Mouse (Mus musculus): ENCODE results near the gene Mrpl9.

Gene Mrpl9

DNA sequence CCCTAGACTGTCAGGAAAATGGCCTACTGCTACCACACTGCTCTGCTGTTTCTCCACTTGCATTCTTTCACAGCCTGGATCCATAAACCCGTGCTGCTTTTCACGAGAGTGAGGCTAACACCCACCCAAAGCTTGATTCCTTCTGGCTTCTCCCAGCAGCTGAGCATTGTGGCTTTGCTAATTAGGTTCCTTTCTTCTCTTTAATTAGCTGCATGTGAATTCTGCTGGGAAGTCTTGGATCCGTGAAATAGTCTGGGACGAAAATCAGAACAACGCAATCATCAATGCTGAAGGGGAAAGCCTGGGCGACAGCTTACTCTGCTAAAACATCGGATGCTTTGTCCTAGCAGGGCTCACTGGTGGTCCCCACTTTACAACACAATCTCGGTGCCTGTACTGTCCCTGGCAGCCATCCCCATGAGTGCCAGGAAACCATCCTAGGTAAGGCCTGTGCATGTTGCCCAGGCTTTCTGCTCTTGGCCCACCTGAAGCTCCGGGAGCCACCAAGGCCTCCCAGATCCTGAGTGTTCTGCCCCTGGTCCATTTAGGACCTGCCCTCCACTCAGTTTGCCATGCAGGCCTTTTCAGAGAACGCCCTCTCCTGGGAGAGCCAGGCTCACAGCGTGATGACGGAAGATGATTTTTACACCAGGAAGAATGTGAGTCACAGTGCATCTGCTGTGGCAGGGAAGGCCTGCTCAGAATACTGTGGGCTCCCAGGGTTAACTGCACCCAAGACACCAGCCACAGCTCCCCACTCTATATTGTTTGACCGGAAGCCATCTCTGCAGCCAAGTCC is 22.7 kb downstream of the Mrpl9 start:
- no peak for DNase-seq (ENCODE audit: low spot score)

DNA sequence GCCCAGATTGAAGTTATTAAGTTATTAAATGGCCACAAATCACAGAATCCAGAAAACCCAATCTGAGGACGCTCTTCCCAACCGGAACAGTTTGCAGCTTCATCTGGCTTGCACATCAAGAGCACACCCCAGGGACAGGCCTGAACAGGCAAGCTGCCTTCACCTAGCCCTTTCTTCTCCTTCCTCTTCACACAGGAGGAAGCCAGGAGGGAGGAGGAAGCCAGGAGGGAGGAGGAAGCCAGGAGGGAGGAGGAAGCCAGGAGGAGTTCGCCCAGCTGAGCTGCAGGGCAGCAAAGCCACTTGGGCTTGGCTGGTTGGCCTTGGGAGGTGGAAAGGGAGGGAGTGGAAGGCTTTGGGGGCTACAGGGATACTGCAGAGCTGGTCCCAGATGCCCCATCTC is 25.8 kb downstream of the Mrpl9 start:
- peak; percentile 70 for DNase-seq (ENCODE audit: low spot score)

DNA sequence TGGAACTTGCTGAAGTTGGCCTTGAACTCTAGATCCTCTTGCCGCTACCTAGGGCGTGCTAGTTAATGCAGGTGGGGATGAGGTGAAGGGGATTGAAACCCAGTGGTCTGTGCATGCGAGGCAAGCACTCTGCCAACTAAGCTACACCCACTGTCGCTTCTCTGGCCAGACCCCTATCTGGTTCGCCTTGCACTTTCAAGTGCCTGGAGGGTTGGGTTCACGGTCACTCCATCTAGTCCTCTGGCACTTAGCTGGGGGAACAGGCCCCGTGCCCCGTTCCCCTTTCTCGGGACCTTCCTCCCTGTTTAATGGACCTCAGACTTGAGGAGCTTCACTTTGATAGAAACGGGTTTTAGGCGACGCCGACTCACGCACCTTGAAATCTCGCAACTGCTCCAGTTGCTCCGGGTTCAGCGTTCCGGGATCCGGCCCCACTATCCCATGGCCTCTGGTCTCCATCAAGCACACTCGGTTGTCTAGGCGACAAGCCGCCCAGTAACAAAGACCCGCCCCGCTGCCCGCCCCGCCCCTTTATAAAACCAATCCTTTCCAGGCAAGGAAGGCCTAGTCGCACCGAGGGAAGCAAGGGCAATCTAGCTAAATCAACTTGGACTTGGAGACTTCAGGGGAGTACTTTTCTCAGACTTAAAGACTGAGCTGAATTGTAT is 29.5 kb downstream of the Mrpl9 start:
- peak; percentile 30 for DNase-seq (ENCODE audit: low spot score)

DNA sequence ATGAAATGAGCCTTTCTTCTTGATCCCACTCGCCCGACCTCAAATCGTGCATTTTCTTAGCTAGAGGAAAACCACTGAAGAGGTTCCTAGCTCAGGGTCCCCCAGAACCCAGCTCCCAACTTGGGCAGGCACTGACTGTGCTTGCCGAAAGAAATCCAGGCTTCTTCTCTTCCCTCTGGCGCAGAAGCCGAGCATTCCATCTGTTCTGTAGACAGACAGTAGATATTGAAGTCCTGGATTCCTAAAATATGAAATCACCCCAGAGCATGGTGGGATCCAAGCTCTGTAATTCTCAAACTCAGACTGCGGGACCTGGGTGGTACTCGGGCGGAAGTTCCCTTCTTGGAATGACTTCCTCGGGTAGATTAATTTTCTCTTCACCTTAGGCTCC is 30.0 kb downstream of the Mrpl9 start:
- DNase-seq (ENCODE audit: low spot score): no peak

DNA sequence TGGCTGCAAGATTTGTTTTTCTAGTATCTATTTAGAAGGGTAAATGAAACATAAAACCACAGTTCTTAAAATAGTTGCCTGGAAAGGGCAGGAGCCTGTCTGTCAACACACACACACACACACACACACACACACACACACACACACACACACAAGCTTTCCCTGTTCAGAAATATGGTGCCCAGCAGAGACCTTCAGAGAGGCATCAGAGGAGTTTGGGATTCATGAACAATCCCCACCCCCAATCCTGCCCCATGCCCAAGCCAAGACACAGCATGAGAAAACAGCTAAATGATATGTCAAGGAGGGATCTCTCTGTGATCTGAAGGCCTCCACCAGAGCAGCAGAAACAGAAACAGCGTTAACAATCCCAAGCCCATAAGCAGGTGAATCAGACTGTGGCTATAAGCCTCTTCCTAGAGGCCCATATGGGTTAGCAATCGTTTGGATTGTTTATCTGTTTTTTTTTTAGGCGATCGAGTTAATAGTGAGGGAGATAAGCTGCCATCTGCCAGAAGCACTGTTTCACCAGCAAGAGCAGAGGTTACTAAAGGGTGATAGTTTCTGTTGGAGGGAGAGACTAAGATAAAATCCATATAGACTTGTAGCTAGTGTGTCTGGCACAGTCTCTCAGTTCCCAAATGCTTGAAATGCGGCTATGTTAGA is 30.6 kb downstream of the Mrpl9 start:
- DNase-seq (ENCODE audit: low spot score): no peak

DNA sequence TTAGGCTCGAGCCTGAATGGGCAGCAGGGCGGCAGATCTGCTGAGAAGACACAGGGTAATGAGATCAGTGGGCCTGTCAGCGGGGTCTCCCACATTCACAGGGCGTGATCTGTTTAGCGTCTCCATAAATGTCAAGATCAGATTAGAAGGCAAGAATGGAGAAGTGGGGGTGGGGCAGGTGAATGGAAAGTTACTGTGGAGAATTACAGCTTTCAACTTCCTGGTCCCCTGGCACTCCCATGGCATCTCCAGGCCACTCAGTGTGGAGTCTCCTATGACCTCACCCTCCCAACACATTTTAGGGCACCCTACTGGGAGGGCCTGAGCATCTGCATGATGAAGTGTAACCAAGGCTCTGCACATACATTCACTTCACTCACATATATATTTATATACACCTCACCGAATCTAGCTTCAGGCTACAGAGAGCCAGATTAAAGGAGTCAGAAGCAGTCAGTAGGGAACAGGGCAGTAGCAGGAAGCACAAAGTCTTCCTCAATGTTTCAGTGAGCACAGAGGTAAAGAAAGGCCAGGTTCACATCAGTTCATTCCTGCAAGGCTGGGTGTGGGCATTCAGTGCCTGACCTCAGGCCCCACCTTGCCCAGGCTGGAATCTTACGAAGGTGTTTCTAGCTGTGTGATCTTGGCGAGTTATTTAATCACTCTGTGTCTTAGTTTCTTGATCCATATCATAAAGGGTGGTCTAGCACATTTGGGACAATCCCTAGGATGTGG is 33.4 kb downstream of the Mrpl9 start:
- peak; percentile 47 for DNase-seq (ENCODE audit: low spot score)

DNA sequence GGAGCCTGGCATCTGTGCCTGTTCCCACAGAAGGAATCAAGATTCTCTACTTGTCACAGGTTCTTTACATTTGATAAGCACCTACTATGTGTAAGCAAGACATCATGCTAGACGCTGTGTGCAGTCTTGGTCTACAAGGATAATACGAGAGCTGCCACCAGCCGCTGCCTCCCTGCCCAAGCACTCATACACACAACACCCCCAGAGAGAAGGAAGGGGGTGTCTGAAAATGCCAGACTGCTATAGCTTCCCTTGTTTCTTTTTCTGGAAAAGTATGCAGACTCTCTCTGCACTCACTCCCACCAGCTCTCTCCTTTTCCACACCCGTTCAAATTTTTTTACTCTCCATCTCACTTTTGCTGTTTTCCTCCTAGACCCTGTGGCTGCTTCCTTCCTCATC is 34.3 kb downstream of the Mrpl9 start:
- no peak for DNase-seq (ENCODE audit: low spot score)

DNA sequence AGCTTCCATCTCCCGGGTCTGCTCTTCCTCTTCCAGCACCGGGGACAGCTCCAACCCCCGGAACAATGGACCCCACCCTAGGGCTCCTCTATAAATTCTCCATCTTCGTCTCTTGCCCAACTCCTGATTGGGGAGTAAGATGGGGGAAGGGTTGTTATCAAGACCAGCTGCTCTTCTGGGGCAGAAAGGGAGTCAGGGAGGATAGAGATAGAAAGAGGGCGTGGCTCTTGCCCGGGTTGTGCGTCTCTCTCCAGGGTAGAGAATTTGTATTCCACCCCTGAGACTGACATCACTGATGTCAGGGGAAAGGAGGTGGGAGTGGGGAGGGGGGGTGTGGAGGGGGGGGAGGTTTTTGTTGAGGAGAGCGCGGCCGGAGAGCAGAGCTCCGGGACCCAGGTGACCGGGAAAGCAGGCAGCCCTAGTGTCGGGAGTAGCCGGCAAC is 34.9 kb downstream of the Mrpl9 start, which contains the start of gene Celf3:
TSS of gene Celf3 (plus strand) at position 315 of the 442 bp plus-strand sequence.
- DNase-seq (ENCODE audit: low spot score): no peak

DNA sequence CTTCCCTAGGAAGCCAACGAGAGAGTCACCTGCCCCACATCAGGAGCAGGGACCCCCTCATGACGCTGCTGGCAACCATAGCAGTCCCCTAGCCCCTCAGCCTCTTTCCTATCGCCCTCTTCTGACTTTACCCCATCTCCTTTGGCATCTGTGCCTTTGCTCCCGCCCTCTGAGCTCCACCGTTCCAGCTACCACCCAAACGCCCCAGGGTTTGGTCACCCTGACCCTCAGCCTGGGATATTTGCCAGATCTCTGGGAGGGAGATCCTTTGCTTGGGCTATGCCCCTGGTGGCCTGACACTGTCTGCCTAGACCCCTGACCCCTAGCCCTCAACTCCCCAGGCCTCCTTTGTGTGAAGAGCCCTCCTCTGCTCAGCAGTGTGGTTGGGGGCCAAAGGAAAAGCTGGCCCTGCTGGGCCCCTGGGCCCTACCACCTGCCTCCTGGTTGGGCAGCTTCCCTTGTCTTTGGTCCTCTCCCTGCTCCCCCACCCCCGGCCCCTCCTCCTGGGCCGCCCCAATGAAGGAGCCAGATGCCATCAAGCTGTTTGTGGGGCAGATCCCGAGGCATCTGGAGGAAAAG is 35.6 kb downstream of the Mrpl9 start:
- no peak for DNase-seq (ENCODE audit: low spot score)

DNA sequence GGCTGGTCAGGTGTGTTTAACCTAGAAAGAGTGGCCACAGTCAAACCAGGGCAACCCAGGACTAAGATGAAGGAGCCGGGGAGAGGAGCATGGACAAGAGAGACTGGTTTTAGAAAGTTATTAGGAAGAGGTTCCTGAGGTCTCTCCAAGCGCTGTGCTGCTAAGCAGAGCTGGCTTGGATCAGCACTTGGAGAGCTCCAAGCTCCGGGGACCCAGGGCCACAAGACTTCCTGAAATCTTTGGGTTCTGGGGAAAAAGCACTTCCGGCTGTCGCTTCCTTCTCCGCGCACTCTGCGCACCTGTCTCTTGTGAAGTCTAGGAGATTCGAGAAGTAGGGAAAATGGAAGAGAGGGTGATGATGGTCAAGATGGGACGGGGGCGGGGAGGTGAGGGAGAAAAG is 36.4 kb downstream of the Mrpl9 start:
- DNase-seq (ENCODE audit: low spot score): peak; percentile 35

DNA sequence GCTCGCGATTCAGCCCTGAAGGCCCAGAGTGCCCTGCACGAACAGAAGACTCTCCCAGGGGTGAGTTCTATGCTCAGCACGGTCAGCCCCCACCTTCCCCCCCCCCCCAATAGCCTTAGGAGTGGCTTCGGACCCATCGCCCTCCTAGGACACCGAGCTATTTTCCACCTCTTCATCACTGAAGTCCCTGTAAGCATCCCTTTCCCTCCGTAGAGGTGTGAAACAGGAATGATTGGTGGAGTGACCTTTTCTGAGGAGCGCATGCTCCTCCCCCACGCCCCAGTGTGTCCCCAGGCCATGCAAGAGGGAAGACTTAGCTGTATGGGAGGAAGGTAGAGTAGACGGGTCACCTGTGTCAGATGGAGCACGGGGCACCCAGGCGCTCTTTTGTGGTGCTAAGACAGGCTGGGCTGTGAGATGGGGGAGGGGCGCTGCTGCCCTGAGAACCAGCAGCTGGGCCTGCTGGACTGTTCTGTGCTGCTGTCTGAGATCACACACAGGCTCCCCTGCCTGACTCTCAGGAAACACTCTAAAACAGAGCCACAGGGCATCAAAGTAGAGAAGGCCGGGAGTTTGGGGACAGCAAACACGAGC is 37.3 kb downstream of the Mrpl9 start, which contains the start of gene Riiad1:
TSS of gene Riiad1 (minus strand) at position 51 of the 594 bp plus-strand sequence.
- no peak for DNase-seq (ENCODE audit: low spot score)

DNA sequence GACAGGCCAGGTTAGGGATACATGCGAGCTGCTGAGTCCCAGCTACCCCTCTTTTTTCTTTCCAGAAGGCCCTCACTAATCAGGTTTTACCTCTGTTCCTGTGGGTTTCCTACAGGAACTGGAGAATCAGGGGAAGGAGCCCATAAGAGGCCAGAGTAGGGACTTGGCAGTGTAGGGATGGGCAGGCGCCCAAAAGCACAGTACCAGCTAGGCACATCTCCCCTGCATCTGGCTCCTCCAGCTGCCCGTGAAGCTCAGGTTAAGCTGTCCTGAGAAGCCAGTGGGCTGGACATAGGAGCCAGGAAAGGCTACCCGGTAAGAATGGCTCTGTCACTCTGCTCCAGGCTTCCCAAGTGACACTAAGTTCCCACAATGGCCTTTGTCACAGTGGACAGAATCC is 38.3 kb downstream of the Mrpl9 start:
- DNase-seq (ENCODE audit: low spot score): no peak

DNA sequence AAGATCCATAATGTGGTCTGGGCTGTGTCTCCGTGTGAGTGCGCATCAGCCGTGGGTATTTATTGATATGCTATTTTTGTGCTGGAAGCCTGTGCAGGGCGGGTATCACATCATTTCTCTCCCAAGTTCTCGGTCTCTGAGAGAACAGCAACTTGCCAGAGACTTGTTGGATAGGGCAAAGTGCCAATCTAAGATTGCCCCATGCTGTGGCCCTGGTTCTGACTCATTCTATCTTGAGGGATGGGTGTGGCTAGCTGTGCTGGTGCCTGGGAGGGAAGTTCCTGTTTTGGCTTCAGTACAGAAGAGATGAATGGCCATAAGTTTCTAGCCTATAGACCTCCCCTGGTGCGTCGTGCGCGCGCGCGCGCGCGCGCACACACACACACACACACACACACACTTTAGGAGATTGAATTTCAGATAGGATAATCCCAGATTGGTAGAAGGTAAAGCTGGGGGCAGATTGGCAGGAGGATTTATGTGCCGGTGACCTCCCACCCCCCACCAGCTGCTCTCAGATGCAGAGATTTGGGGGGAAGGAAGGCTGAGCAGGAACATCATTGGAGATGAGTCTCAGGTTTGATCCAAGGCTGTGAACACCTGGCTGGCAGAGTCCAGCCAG is 39.8 kb downstream of the Mrpl9 start:
- DNase-seq (ENCODE audit: low spot score): peak; percentile 51

DNA sequence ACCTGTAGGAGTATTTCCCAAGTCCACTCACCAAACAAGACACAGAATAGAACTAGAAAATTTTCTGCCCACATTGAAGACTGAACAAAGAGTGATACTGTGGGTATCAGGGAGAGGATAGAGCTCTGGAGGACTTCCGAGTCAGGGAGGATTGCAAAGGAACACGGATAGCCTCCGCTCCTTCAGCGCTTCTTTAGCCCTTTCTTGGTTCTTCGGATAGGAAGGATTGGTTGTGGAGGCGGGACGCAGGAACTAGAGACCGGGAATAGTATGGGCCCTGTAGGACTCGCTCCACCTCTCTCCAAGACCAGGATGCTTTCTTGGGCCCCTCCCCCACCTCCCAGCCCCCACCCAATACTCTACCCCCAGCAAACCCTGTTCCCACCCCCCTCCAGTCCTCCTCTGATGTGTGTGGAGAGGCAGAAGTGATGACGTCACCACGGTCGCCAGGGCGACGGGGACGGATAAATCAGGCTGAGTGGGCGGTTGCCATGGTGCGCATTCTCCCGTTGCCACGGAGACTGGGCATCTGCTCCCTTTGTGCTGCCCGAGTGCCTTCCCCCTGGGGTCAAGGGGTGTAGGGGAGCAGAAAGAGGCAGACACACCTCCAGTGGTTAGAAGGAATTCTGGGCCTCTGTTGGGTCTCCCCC is 40.8 kb downstream of the Mrpl9 start:
- no peak for DNase-seq (ENCODE audit: low spot score)

DNA sequence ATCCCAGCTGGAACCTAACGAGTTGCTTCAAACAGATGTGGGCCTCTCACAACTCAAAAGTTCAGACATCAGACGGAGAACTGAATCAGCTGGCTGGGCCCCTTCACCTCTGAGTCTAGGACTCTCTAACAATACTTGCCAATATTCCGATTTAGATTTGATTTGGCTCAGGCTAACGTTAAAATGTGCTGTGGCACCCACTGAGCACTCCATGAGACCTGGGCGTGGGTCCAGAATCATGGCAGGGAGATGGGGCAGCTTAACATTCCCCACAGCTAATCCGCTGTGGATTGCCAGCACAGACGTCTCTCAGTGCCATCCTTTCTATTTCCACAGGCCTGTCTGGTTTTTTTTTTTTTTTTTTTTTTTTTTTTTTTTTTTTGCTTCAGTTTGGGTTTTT is 42.8 kb downstream of the Mrpl9 start:
- DNase-seq (ENCODE audit: low spot score): no peak

DNA sequence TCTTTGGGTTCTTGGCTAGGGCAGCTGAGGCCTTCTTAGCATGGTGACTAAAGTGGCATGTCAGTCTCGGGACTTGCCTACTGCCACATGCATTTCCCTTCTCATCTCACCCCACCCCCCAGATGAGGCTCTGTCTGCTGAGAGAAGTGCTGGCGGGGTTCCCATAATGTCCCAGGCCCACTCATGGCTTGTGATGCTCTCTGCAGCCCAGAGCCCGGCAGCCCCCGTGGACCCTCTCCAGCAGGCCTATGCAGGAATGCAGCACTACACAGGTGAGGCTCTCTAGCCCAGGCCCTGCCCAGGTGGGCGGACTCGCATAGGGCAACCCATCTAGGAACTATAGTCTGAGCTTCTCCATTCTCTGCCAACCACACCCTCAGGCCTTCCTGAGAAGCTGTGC is 44.5 kb downstream of the Mrpl9 start:
- DNase-seq (ENCODE audit: low spot score): no peak

DNA sequence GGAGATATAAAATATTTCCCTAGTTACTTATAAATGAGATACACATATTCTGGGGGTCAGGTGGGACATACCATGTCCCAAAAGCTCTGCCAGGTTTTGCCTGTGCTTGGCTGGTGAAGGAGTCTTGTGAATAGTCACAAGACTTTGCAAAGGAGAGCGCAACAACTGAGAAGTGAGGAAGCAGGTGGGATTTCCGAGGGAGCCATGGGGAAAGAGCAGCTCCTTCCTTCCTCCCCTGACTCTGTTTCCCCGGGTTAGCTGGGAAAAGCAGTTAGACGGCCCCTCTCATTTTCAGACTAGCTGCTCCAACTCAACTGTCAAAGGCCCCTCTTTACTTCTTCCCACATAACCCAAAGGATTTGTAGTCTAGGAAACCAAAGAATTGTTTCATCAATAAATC is 54.0 kb downstream of the Mrpl9 start:
- DNase-seq (ENCODE audit: low spot score): no peak
